Mouse (Mus musculus) cerebellum, adult 9-11 months (tissue): Measurements from ENCODE around the gene Mon2.
"Not testable (repeated sequence)": the region's sequence is repeated elsewhere in the genome, so short reads cannot be mapped to it uniquely, and the experiment has no call there.

Experiments used
- DNase-seq: peaks from one replicate; pipeline ENCODE4 v3.0.0; 2022

Gene Mon2

GRCm38 (mm10) chr10:122990606-122991005 lies 85.7 kb downstream of the Mon2 start:
- no peak for DNase-seq

GRCm38 (mm10) chr10:122989916-122990315 lies 86.4 kb downstream of the Mon2 start:
- DNase-seq: no peak

- no peak for DNase-seq
Measured at GRCm38 (mm10) chr10:122988372-122988771, 87.9 kb downstream of the Mon2 start.

- DNase-seq: peak; percentile 51
Measured at GRCm38 (mm10) chr10:122987671-122988128, 88.6 kb downstream of the Mon2 start.

GRCm38 (mm10) chr10:122986320-122987225 lies 89.7 kb downstream of the Mon2 start:
- peak; percentile 89 for DNase-seq

GRCm38 (mm10) chr10:122985515-122986319 lies 90.6 kb downstream of the Mon2 start:
- DNase-seq: peak; percentile 85

- DNase-seq: no peak
Measured at GRCm38 (mm10) chr10:122985252-122985514, 91.1 kb downstream of the Mon2 start.

GRCm38 (mm10) chr10:122984531-122985251 lies 91.6 kb downstream of the Mon2 start:
- DNase-seq: no peak

- DNase-seq: no peak
Measured at GRCm38 (mm10) chr10:122983579-122984530, 92.5 kb downstream of the Mon2 start.

- DNase-seq: no peak
Measured at GRCm38 (mm10) chr10:122982909-122983578, 93.3 kb downstream of the Mon2 start.

- no peak for DNase-seq
Measured at GRCm38 (mm10) chr10:122980123-122980522, 96.2 kb downstream of the Mon2 start.

GRCm38 (mm10) chr10:122979356-122979755 lies 96.9 kb downstream of the Mon2 start:
- no peak for DNase-seq

GRCm38 (mm10) chr10:122976038-122976437 lies 100.3 kb downstream of the Mon2 start:
- DNase-seq: no peak

GRCm38 (mm10) chr10:122973241-122973640 lies 103.1 kb downstream of the Mon2 start:
- DNase-seq: no peak

- no peak for DNase-seq
Measured at GRCm38 (mm10) chr10:122970188-122970587, 106.1 kb downstream of the Mon2 start.

- no peak for DNase-seq
Measured at GRCm38 (mm10) chr10:122966421-122966820, 109.9 kb downstream of the Mon2 start.

GRCm38 (mm10) chr10:122965650-122966049 lies 110.7 kb downstream of the Mon2 start:
- DNase-seq: not testable (repeated sequence)

- DNase-seq: no peak
Measured at GRCm38 (mm10) chr10:122964241-122964636, 112.1 kb downstream of the Mon2 start.

- no peak for DNase-seq
Measured at GRCm38 (mm10) chr10:122963463-122964240, 112.7 kb downstream of the Mon2 start.

- DNase-seq: no peak
Measured at GRCm38 (mm10) chr10:122962651-122963050, 113.7 kb downstream of the Mon2 start.

GRCm38 (mm10) chr10:122961494-122961893 lies 114.8 kb downstream of the Mon2 start:
- no peak for DNase-seq
